Mouse (Mus musculus): Measurements from ENCODE around the gene Tcea2. TPM values are rescaled to one million over a fixed set of nuclear protein-coding genes. Genes with fewer than 3 reads are reported as not detected.

Tcea2 gene
- polyA plus RNA-seq, 1 experiment: 13.0 TPM

DNA sequence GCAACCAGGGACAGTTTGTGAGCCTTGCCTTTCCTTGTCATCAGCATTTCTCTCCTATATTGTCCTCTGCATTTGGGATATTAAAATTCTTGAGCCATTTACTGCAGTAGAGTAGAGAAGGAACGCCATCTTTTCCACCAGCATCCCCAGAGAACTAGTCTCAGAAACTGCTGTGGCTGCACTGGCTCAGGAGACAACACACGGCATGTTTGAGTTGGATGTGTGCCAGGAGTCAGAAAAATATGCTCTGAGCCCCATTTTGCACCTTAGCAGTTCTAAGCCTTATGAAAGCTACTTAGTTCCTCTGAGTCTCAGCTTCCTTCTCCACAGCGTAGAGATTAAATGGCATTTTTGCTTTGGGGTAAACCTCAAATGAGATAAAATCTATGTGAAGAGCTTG is 36.9 kb downstream of the Tcea2 start:
- Histone ChIP-seq H3K36me3 (ENCODE audit: control insufficient read depth, insufficient read depth, low read length, poor library complexity, severe bottlenecking) (no peaks in the 10 kb centered on the region), H3K4me3 (ENCODE audit: low read depth, low read length) (no peak overlapping the region), H3K9me3 (replicated peaks; ENCODE audit: control insufficient read depth, insufficient read depth, low read length, poor library complexity, severe bottlenecking) (no peaks in the 10 kb centered on the region), H3K4me1 (ENCODE audit: control insufficient read depth, insufficient read depth, low read length) (no peaks in the 10 kb centered on the region), H3K9ac (ENCODE audit: low read depth, poor library complexity, severe bottlenecking) (no peak overlapping the region), H3K27me3 (ENCODE audit: control insufficient read depth, insufficient read depth, low read length, poor library complexity, severe bottlenecking) (no peaks in the 10 kb centered on the region), H3K27ac (ENCODE audit: insufficient read depth, low read length) (no peak overlapping the region)
- TF ChIP-seq EP300 (IDR thresholded peaks at IDR 0.05; ENCODE audit: insufficient read depth, low read depth, low read length) (no peak), CTCF (IDR thresholded peaks at IDR 0.05; ENCODE audit: low read depth, low read length) (no peak), POLR2A (IDR thresholded peaks at IDR 0.05; ENCODE audit: insufficient read depth, low read length) (no peak)

DNA sequence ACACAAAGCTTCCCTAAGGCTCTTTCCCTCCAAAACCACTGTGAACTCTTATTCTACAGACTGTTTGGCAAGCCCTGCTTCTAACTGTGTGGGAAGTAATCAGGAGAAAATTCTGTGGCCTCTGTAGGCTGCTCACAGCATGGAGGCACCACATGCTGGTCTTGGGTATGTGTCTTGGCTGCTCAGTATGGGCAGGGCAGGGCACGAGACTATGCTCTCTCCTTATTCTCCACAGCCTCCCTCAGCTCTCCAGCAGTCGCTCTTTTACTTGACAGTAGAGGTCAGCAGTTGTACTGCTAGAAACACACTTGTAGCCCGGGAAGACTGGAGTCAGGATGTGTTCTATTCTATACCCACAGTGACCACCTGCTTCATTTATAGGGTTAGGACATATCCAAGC is 40.0 kb downstream of the Tcea2 start:
- Histone ChIP-seq H3K36me3 (ENCODE audit: control insufficient read depth, insufficient read depth, low read length, poor library complexity, severe bottlenecking) (no peaks in the 10 kb centered on the region), H3K27me3 (ENCODE audit: control insufficient read depth, insufficient read depth, low read length, poor library complexity, severe bottlenecking) (no peaks in the 10 kb centered on the region), H3K9ac (ENCODE audit: low read depth, poor library complexity, severe bottlenecking) (no peak overlapping the region), H3K27ac (ENCODE audit: insufficient read depth, low read length) (no peak overlapping the region), H3K4me1 (ENCODE audit: control insufficient read depth, insufficient read depth, low read length) (no peaks in the 10 kb centered on the region), H3K9me3 (replicated peaks; ENCODE audit: control insufficient read depth, insufficient read depth, low read length, poor library complexity, severe bottlenecking) (no peaks in the 10 kb centered on the region), H3K4me3 (ENCODE audit: low read depth, low read length) (no peak overlapping the region)
- no peak for TF ChIP-seq EP300 (IDR thresholded peaks at IDR 0.05; ENCODE audit: insufficient read depth, low read depth, low read length)
- TF ChIP-seq POLR2A (IDR thresholded peaks at IDR 0.05; ENCODE audit: insufficient read depth, low read length): no peak
- TF ChIP-seq CTCF (IDR thresholded peaks at IDR 0.05; ENCODE audit: low read depth, low read length): no peak

DNA sequence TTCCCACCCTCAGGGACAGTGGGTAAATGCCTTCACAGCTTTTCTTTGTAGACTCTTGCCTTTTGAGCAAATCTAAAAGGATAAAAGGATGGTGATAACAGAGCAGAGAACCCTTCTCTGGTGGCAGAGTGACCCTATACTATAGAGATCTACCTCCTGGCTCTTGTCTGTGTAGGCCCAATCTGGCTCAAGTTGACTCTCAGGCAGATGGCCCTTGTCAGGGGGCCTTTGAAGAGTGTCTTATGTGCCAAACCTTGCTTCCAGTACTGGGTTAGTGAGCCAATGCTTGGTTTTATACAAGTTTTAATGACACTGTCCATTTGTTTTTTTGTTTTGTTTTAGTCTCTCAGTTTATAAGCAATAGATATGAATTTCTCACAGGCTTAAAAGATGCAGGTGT is 41.1 kb downstream of the Tcea2 start:
- Histone ChIP-seq H3K36me3 (ENCODE audit: control insufficient read depth, insufficient read depth, low read length, poor library complexity, severe bottlenecking) (no peaks in the 10 kb centered on the region), H3K27me3 (ENCODE audit: control insufficient read depth, insufficient read depth, low read length, poor library complexity, severe bottlenecking) (no peaks in the 10 kb centered on the region), H3K9me3 (replicated peaks; ENCODE audit: control insufficient read depth, insufficient read depth, low read length, poor library complexity, severe bottlenecking) (no peaks in the 10 kb centered on the region), H3K9ac (ENCODE audit: low read depth, poor library complexity, severe bottlenecking) (no peak overlapping the region), H3K27ac (ENCODE audit: insufficient read depth, low read length) (no peak overlapping the region), H3K4me3 (ENCODE audit: low read depth, low read length) (no peak overlapping the region), H3K4me1 (ENCODE audit: control insufficient read depth, insufficient read depth, low read length) (no peaks in the 10 kb centered on the region)
- TF ChIP-seq POLR2A (IDR thresholded peaks at IDR 0.05; ENCODE audit: insufficient read depth, low read length) (no peak), EP300 (IDR thresholded peaks at IDR 0.05; ENCODE audit: insufficient read depth, low read depth, low read length) (no peak), CTCF (IDR thresholded peaks at IDR 0.05; ENCODE audit: low read depth, low read length) (no peak)

DNA sequence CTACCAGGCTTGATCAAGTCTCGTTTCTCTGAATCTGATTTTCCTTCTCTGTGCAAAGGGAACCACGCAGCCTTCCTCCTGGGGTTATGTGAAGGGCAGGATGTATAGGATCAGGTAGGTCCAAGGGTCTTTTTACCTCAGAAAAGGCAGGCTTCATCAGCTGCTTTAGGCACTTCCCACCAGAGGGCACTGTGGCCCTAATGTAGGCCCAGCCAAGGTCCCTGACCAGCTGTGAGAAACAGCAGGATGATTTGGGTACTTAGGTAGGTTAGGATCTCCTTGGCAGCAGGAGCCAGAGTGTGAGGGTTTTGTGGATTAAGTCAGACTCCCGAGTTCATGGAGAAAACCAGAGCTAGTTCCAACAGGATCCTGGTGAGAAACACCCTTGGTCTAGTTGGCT is 42.1 kb downstream of the Tcea2 start:
- no peak overlapping the region for H3K9ac ChIP-seq (ENCODE audit: low read depth, poor library complexity, severe bottlenecking)
- no peaks in the 10 kb centered on the region for H3K9me3 ChIP-seq (replicated peaks; ENCODE audit: control insufficient read depth, insufficient read depth, low read length, poor library complexity, severe bottlenecking)
- peak; percentile 92 for TF ChIP-seq CTCF (IDR thresholded peaks at IDR 0.05; ENCODE audit: low read depth, low read length)
- TF ChIP-seq POLR2A (IDR thresholded peaks at IDR 0.05; ENCODE audit: insufficient read depth, low read length): no peak
- no peaks in the 10 kb centered on the region for H3K27me3 ChIP-seq (ENCODE audit: control insufficient read depth, insufficient read depth, low read length, poor library complexity, severe bottlenecking)
- no peak overlapping the region for H3K27ac ChIP-seq (ENCODE audit: insufficient read depth, low read length)
- H3K4me3 ChIP-seq (ENCODE audit: low read depth, low read length): no peak overlapping the region
- H3K36me3 ChIP-seq (ENCODE audit: control insufficient read depth, insufficient read depth, low read length, poor library complexity, severe bottlenecking): no peaks in the 10 kb centered on the region
- H3K4me1 ChIP-seq (ENCODE audit: control insufficient read depth, insufficient read depth, low read length): no peaks in the 10 kb centered on the region

DNA sequence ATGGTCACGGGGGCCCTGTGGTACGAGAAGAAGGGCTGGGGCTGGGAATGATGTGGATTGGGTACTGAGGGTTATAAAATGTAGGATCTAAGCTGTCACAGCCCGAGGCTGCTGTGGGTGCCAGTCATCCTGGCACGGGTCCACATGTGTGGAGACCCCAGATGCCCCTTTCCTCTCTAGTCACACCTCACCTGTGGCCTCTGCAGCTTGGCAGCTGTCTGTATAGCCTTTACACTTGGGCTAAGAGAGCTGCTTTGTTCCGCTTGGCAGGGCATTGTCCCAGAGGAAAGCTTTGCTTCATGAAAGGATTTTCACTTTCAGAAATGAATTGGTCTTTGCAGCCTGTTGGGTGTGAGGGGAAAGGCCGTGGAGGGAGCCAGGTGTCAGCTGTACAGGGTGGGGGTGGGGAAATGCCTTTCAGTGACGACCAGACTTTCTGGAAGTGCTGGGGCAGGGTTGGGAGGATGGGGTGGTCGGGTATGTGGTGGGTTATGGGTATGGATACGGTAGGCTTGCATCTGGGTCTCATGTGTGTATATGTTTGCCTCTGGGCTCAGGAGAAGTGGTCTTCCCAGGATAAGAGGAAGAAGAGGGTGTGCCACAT is 47.7 kb downstream of the Tcea2 start:
- Histone ChIP-seq H3K4me3 (ENCODE audit: low read depth, low read length) (no peak overlapping the region), H3K4me1 (ENCODE audit: control insufficient read depth, insufficient read depth, low read length) (no peaks in the 10 kb centered on the region), H3K9ac (ENCODE audit: low read depth, poor library complexity, severe bottlenecking) (no peak overlapping the region), H3K9me3 (replicated peaks; ENCODE audit: control insufficient read depth, insufficient read depth, low read length, poor library complexity, severe bottlenecking) (no peaks in the 10 kb centered on the region), H3K36me3 (ENCODE audit: control insufficient read depth, insufficient read depth, low read length, poor library complexity, severe bottlenecking) (no peaks in the 10 kb centered on the region), H3K27me3 (ENCODE audit: control insufficient read depth, insufficient read depth, low read length, poor library complexity, severe bottlenecking) (no peaks in the 10 kb centered on the region), H3K27ac (ENCODE audit: insufficient read depth, low read length) (no peak overlapping the region)
- TF ChIP-seq EP300 (IDR thresholded peaks at IDR 0.05; ENCODE audit: insufficient read depth, low read depth, low read length) (no peak), POLR2A (IDR thresholded peaks at IDR 0.05; ENCODE audit: insufficient read depth, low read length) (no peak), CTCF (IDR thresholded peaks at IDR 0.05; ENCODE audit: low read depth, low read length) (no peak)

DNA sequence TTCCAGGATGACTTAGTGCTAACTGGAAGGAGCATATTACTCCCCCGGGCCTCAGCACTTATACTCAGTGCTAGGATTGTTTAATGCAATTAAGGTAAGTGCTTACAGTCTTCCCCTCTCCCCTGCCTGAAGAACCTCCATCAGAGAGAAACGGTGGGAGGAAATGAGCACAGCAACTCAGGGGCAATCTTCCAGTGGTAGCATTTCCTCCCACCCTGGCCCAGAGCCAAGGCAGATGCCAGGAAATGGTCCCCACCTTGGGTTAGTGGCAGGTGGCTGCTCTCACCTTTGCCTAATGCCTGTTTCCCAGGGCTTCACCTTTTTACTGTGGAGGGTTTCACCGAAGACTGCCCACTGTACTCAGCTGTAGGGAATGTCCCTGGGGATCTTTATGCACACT is 49.9 kb downstream of the Tcea2 start:
- no peaks in the 10 kb centered on the region for H3K4me1 ChIP-seq (ENCODE audit: control insufficient read depth, insufficient read depth, low read length)
- no peak for TF ChIP-seq CTCF (IDR thresholded peaks at IDR 0.05; ENCODE audit: low read depth, low read length)
- TF ChIP-seq POLR2A (IDR thresholded peaks at IDR 0.05; ENCODE audit: insufficient read depth, low read length): no peak
- no peaks in the 10 kb centered on the region for H3K9me3 ChIP-seq (replicated peaks; ENCODE audit: control insufficient read depth, insufficient read depth, low read length, poor library complexity, severe bottlenecking)
- H3K27ac ChIP-seq (ENCODE audit: insufficient read depth, low read length): no peak overlapping the region
- no peaks in the 10 kb centered on the region for H3K36me3 ChIP-seq (ENCODE audit: control insufficient read depth, insufficient read depth, low read length, poor library complexity, severe bottlenecking)
- no peak overlapping the region for H3K4me3 ChIP-seq (ENCODE audit: low read depth, low read length)
- no peak overlapping the region for H3K9ac ChIP-seq (ENCODE audit: low read depth, poor library complexity, severe bottlenecking)
- H3K27me3 ChIP-seq (ENCODE audit: control insufficient read depth, insufficient read depth, low read length, poor library complexity, severe bottlenecking): no peaks in the 10 kb centered on the region

Other genes with a start within 250 kb of the Tcea2 start
- gene Zbtb46, start 220.9 kb upstream of the Tcea2 start, polyA plus RNA-seq (2011; ENCODE audit: insufficient read depth, insufficient read length, low read depth, missing spikeins): 4.3 and 5.4 TPM in 2 replicates
- not detected in 2 replicates for gene Abhd16b, start 187.1 kb upstream of the Tcea2 start, polyA plus RNA-seq (2011; ENCODE audit: insufficient read depth, insufficient read length, low read depth, missing spikeins)
- gene Tpd52l2, start 183.2 kb upstream of the Tcea2 start, polyA plus RNA-seq (2011; ENCODE audit: insufficient read depth, insufficient read length, low read depth, missing spikeins): 144 and 145 TPM in 2 replicates
- gene Dnajc5, start 159.8 kb upstream of the Tcea2 start, polyA plus RNA-seq (2011; ENCODE audit: insufficient read depth, insufficient read length, low read depth, missing spikeins): 58.7 and 59.0 TPM in 2 replicates
- gene Uckl1, start 95.4 kb upstream of the Tcea2 start, polyA plus RNA-seq (2011; ENCODE audit: insufficient read depth, insufficient read length, low read depth, missing spikeins): 37.1 and 37.5 TPM in 2 replicates
- gene Prpf6, start 88.4 kb upstream of the Tcea2 start, polyA plus RNA-seq (2011; ENCODE audit: insufficient read depth, insufficient read length, low read depth, missing spikeins): 80.1 and 80.4 TPM in 2 replicates
- 14.6 and 14.7 TPM in 2 replicates for gene Zfp512b, start 87.5 kb upstream of the Tcea2 start, polyA plus RNA-seq (2011; ENCODE audit: insufficient read depth, insufficient read length, low read depth, missing spikeins)
- 12.5 and 14.7 TPM in 2 replicates for gene Samd10, start 81.1 kb upstream of the Tcea2 start, polyA plus RNA-seq (2011; ENCODE audit: insufficient read depth, insufficient read length, low read depth, missing spikeins)
- 1.2 and 1.6 TPM in 2 replicates for gene Gm29797, start 23.3 kb upstream of the Tcea2 start, polyA plus RNA-seq (2011; ENCODE audit: insufficient read depth, insufficient read length, low read depth, missing spikeins)
- gene Sox18, start 8.7 kb upstream of the Tcea2 start, polyA plus RNA-seq (2011; ENCODE audit: insufficient read depth, insufficient read length, low read depth, missing spikeins): 0.49 and 0.68 TPM in 2 replicates
- 36.3 and 46.5 TPM in 2 replicates for gene Rgs19, start 13.7 kb downstream of the Tcea2 start, polyA plus RNA-seq (2011; ENCODE audit: insufficient read depth, insufficient read length, low read depth, missing spikeins)
- not detected in 2 replicates for gene Lkaaear1, start 18.1 kb downstream of the Tcea2 start, polyA plus RNA-seq (2011; ENCODE audit: insufficient read depth, insufficient read length, low read depth, missing spikeins)
- gene Oprl1, start 34.7 kb downstream of the Tcea2 start, polyA plus RNA-seq (2011; ENCODE audit: insufficient read depth, insufficient read length, low read depth, missing spikeins): 0.78 and 1.2 TPM in 2 replicates
- 0.13 TPM in 1 of 2 replicates, not detected in the other for gene Myt1, start 83.0 kb downstream of the Tcea2 start, polyA plus RNA-seq (2011; ENCODE audit: insufficient read depth, insufficient read length, low read depth, missing spikeins)
- 22.4 and 26.0 TPM in 2 replicates for gene Pcmtd2, start 157.5 kb downstream of the Tcea2 start, polyA plus RNA-seq (2011; ENCODE audit: insufficient read depth, insufficient read length, low read depth, missing spikeins)
- 14.4 and 18.2 TPM in 2 replicates for gene Polr3k, start 184.0 kb downstream of the Tcea2 start, polyA plus RNA-seq (2011; ENCODE audit: insufficient read depth, insufficient read length, low read depth, missing spikeins)

Data from ES-Bruce4 (cell line).